Mouse (Mus musculus) MEL (cell line): Measurements from ENCODE around the gene Cfd. TPM values are rescaled to one million over a fixed set of nuclear protein-coding genes. Genes with fewer than 3 reads are reported as not detected.
A peak's percentile ranks its signal among the peaks of the same experiment; 100 is the strongest.

Experiments
- DNase-seq: peaks from one replicate; pipeline ENCODE4 v3.0.0; 2011; ENCODE audit warnings: low read depth, low spot score
- H3K27ac ChIP-seq: 2 replicates; pipeline ENCODE4 v1.5.1; 2012; ENCODE audit warnings: low read depth, mild to moderate bottlenecking, control low read depth, low read length, moderate library complexity; ENCODE audit not compliant: control insufficient read depth
- H3K27me3 ChIP-seq, 2 experiments: fragments of 150-350 bp in 1 of 2; sonication (generic) in 1 of 2; 2 replicates each; pipeline ENCODE4 v1.6.1; 2012; ENCODE audit warnings: low read length in 2 of 2, mild to moderate bottlenecking in 2 of 2, improper control_type of control experiment in 1 of 2, moderate library complexity in 1 of 2; ENCODE audit not compliant: insufficient read depth in 2 of 2, control insufficient read depth in 1 of 2
- H3K36me3 ChIP-seq, 2 experiments: 2 replicates each; pipeline ENCODE4 v1.6.1; 2012 to 2014; ENCODE audit warnings: low read length in 2 of 2, improper control_type of control experiment in 1 of 2, inconsistent platforms in 1 of 2, mild to moderate bottlenecking in 1 of 2; ENCODE audit not compliant: insufficient read depth in 2 of 2, control insufficient read depth in 1 of 2
- H3K4me1 ChIP-seq, 2 experiments: fragments of 150-350 bp in 1 of 2; sonication (generic) in 1 of 2; 2 replicates each; pipeline ENCODE4 v1.6.1; 2012; ENCODE audit warnings: low read length in 2 of 2, improper control_type of control experiment in 1 of 2, mild to moderate bottlenecking in 1 of 2; ENCODE audit not compliant: insufficient read depth in 2 of 2, control insufficient read depth in 1 of 2
- H3K4me3 ChIP-seq, 2 experiments: fragments of 150-350 bp in 1 of 2; sonication (generic) in 1 of 2; 2 replicates each; pipeline ENCODE4 v1.5.1; 2012; ENCODE audit warnings: low read depth in 2 of 2, low read length in 2 of 2, mild to moderate bottlenecking in 2 of 2, moderate library complexity in 2 of 2, control low read depth in 1 of 2, improper control_type of control experiment in 1 of 2; ENCODE audit not compliant: control insufficient read depth in 1 of 2, insufficient read depth in 1 of 2
- H3K79me2 ChIP-seq: 2 replicates; pipeline ENCODE4 v1.6.1; 2012; ENCODE audit warnings: mild to moderate bottlenecking, low read length, moderate library complexity; ENCODE audit not compliant: control insufficient read depth, poor library complexity, insufficient read depth
- H3K9ac ChIP-seq: 2 replicates; pipeline ENCODE4 v1.6.1; 2012; ENCODE audit warnings: low read depth, mild to moderate bottlenecking, control low read depth, low read length, moderate library complexity; ENCODE audit not compliant: control insufficient read depth, poor library complexity, severe bottlenecking
- H3K9me3 ChIP-seq: fragments of 150-350 bp; sonication (generic); replicated peaks from 2 replicates; pipeline ENCODE4 v1.6.1; 2012; ENCODE audit warnings: mild to moderate bottlenecking, low read length, improper control_type of control experiment, moderate library complexity; ENCODE audit not compliant: insufficient read depth
- ELF1 ChIP-seq: IDR thresholded peaks from 2 replicates; pipeline ENCODE4 v1.6.1; 2014; ENCODE audit warnings: low read depth, mild to moderate bottlenecking, inconsistent platforms, low read length, improper control_type of control experiment, moderate library complexity
- EP300 ChIP-seq, 2 experiments: IDR thresholded peaks; 2 replicates each; pipeline ENCODE4 v1.6.1; 2011; ENCODE audit warnings: improper control_type of control experiment in 2 of 2, low read length in 2 of 2, low read depth in 1 of 2, mild to moderate bottlenecking in 1 of 2
- ETS1 ChIP-seq: IDR thresholded peaks from 2 replicates; pipeline ENCODE4 v1.6.1; 2012; ENCODE audit warnings: low read depth, mild to moderate bottlenecking, inconsistent platforms, low read length, improper control_type of control experiment, moderate library complexity
- HCFC1 ChIP-seq: IDR thresholded peaks from 2 replicates; pipeline ENCODE4 v1.6.1; 2012; ENCODE audit warnings: low read depth, mild to moderate bottlenecking, inconsistent platforms, low read length, improper control_type of control experiment, moderate library complexity
- MAX ChIP-seq: IDR thresholded peaks from 2 replicates; pipeline ENCODE4 v1.6.1; 2011; ENCODE audit warnings: low read length, improper control_type of control experiment
- MAZ ChIP-seq: IDR thresholded peaks from 2 replicates; pipeline ENCODE4 v1.6.1; 2012; ENCODE audit warnings: low read depth, mild to moderate bottlenecking, inconsistent platforms, low read length, improper control_type of control experiment
- MXI1 ChIP-seq: IDR thresholded peaks from 2 replicates; pipeline ENCODE4 v1.6.1; 2011; ENCODE audit warnings: mild to moderate bottlenecking, low read depth, low read length, improper control_type of control experiment
- MYB ChIP-seq: IDR thresholded peaks from 2 replicates; pipeline ENCODE4 v1.6.1; 2011; ENCODE audit warnings: mild to moderate bottlenecking, low read depth, low read length, improper control_type of control experiment
- MYC ChIP-seq: IDR thresholded peaks from 2 replicates; pipeline ENCODE4 v1.6.1; 2011; ENCODE audit warnings: low read depth, mild to moderate bottlenecking, low read length, improper control_type of control experiment, moderate library complexity
- NELFE ChIP-seq: IDR thresholded peaks from 2 replicates; pipeline ENCODE4 v1.6.1; 2011; ENCODE audit warnings: low read depth, low read length, improper control_type of control experiment
- POLR2A ChIP-seq, 2 experiments: IDR thresholded peaks; 2 replicates each; pipeline ENCODE4 v1.6.1; 2011 to 2012; ENCODE audit warnings: low read length in 2 of 2, mild to moderate bottlenecking in 2 of 2, control low read depth in 1 of 2, improper control_type of control experiment in 1 of 2, low read depth in 1 of 2, moderate library complexity in 1 of 2; ENCODE audit not compliant: control insufficient read depth in 1 of 2, insufficient read depth in 1 of 2, poor library complexity in 1 of 2
- POLR2AphosphoS2 ChIP-seq: IDR thresholded peaks from 2 replicates; pipeline ENCODE4 v1.6.1; 2011; ENCODE audit warnings: low read length, improper control_type of control experiment
- SIN3A ChIP-seq: IDR thresholded peaks from 2 replicates; pipeline ENCODE4 v1.6.1; 2012; ENCODE audit warnings: low read length, improper control_type of control experiment, inconsistent platforms
- TAL1 ChIP-seq: IDR thresholded peaks from 2 replicates; pipeline ENCODE4 v1.6.1; 2012; ENCODE audit warnings: mild to moderate bottlenecking, inconsistent platforms, low read length, moderate library complexity, mixed read lengths
- TBP ChIP-seq: IDR thresholded peaks from 2 replicates; pipeline ENCODE4 v1.8.0; 2011; ENCODE audit warnings: low read depth, low read length, improper control_type of control experiment
- TCF12 ChIP-seq: IDR thresholded peaks from 2 replicates; pipeline ENCODE4 v1.6.1; 2014; ENCODE audit warnings: low read depth, mild to moderate bottlenecking, inconsistent platforms, low read length, improper control_type of control experiment, moderate library complexity
- UBTF ChIP-seq: IDR thresholded peaks from 2 replicates; pipeline ENCODE4 v1.6.1; 2012; ENCODE audit warnings: low read depth, mild to moderate bottlenecking, inconsistent platforms, low read length, improper control_type of control experiment, moderate library complexity, borderline replicate concordance; ENCODE audit not compliant: insufficient read depth
- ZC3H11A ChIP-seq: IDR thresholded peaks from 2 replicates; pipeline ENCODE4 v1.6.1; 2012; ENCODE audit warnings: low read depth, mild to moderate bottlenecking, inconsistent platforms, low read length, improper control_type of control experiment
- ZKSCAN1 ChIP-seq: IDR thresholded peaks from 2 replicates; pipeline ENCODE4 v1.6.1; 2012; ENCODE audit warnings: low read depth, mild to moderate bottlenecking, inconsistent platforms, low read length, improper control_type of control experiment, moderate library complexity
- ZMIZ1 ChIP-seq: IDR thresholded peaks from 2 replicates; pipeline ENCODE4 v1.6.1; 2012; ENCODE audit warnings: low read depth, mild to moderate bottlenecking, inconsistent platforms, low read length, improper control_type of control experiment, moderate library complexity
- polyA plus RNA-seq, 2 experiments: library from polyadenylated mRNA; stranded (reverse) in 1 of 2; unstranded in 1 of 2; fragments of >175 nt in 1 of 2; fragments of >200 nt in 1 of 2; gene quantifications; 2 replicates each; pipeline versions ENCODE4 v1.2.1 to v1.2.4; 2012; ENCODE audit warnings: low replicate concordance in 2 of 2, low read depth in 1 of 2; ENCODE audit not compliant: insufficient read length in 2 of 2, insufficient read depth in 1 of 2, missing spikeins in 1 of 2
- total RNA-seq: library from RNA; depleted of rRNA; stranded (reverse); fragments of 300-350 nt; gene quantifications from 2 replicates; pipeline ENCODE4 v1.2.3, GENCODE M21; 2012

Gene Cfd
- total and polyA plus RNA-seq, 3 experiments: 0.21 TPM; not detected in 2

DNA sequence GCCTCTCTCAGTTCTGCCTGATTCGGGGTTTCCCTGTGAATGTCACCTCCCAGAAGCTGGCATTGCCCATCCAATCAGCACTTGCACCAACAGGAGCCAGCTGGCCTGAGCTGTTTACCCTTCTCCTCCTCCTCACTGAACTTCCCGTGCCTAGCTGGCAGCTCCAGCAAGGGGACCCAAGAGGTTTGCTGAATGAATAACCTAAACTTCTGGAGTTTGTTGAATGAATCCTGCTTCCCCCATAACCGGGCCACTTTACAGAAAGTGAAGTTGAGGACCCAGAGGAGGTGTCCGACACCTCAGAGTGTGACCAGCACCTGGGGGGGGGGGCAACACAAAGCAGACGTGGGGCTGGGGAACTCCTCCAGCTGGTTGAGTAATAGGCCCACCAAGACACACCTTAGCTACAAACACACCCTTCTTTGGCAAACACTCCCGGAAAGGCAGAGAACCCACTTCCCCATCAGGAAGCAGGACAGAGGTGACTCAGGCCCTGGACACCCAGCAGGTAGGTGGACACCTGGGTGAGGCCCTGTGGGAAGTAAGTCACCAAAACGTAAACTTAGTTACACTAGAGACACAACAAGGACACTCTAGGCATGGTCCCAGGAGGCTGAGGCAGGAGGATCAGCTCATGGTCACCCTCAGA lies 24.4 kb downstream of the Cfd start:
- Histone ChIP-seq H3K4me1 (peaks cover 15 to 23% of the 10 kb centered on the region in 2 experiments), H3K79me2 (peaks cover 21% of the 10 kb centered on the region), H3K27ac (peak overlapping the region; percentile 69), H3K9ac (peak overlapping the region; percentile 24), H3K36me3 (peaks cover 0 to 7% of the 10 kb centered on the region in 2 experiments; a peak in 2 of 4 replicates), H3K27me3 (no peaks in the 10 kb centered on the region), H3K4me3 (peak overlapping the region; percentile 14 to 39), H3K9me3 (no peaks in the 10 kb centered on the region)
- DNase-seq: peak; percentile 33
- TF ChIP-seq TAL1: no peak
- TF ChIP-seq ETS1: 0 out of 2 replicates have a peak, but pooled peaks have one; percentile 2
- TF ChIP-seq MXI1: peak; percentile 12; the same call in 1 of the 2 replicates
- peak in 1 of 2 experiments; percentile 25; a peak in 1 of 4 replicates for TF ChIP-seq EP300 (IDR thresholded peaks at IDR 0.05; ENCODE audit: low read depth in 1 of 2, low read length in 2 of 2)

DNA sequence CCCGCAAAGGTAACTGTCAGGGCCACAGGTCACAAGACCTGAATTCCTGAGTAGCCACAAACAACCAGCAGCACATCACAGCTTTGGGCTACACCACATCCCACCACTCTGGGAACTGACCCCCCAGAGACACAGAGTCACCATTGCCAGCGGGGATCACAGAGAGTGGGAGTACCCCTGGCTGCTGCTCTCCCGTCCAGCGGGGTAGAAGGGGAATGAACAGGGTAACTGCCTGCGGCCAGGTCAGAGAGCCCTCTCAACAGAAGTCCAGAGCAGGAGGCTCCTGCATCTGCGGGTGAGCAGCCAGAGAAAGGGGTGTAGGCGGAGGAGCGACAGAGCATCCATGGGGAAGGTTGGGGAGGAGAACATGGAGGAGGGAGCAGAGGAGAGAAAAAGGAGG lies 25.4 kb downstream of the Cfd start:
- Histone ChIP-seq H3K27ac (no peak overlapping the region), H3K79me2 (peaks cover 21% of the 10 kb centered on the region), H3K4me3 (peak overlapping the region; percentile 76 to 99), H3K9ac (peak overlapping the region; percentile 80)
- TF ChIP-seq EP300 (IDR thresholded peaks at IDR 0.05; ENCODE audit: low read depth in 1 of 2, low read length in 2 of 2) (no peak), MAZ (no peak), ZKSCAN1 (no peak), MAX (0 out of 2 replicates have a peak, but pooled peaks have one; percentile 14), NELFE (no peak)
- TF ChIP-seq, all 39 proteins: peak for 1
- Histone ChIP-seq H3K27me3 (no peaks in the 10 kb centered on the region), H3K36me3 (peaks cover 0 to 7% of the 10 kb centered on the region in 2 experiments; a peak in 2 of 4 replicates), H3K9me3 (no peaks in the 10 kb centered on the region), H3K4me1 (peaks cover 15 to 23% of the 10 kb centered on the region in 2 experiments)
- DNase-seq: peak; percentile 31

DNA sequence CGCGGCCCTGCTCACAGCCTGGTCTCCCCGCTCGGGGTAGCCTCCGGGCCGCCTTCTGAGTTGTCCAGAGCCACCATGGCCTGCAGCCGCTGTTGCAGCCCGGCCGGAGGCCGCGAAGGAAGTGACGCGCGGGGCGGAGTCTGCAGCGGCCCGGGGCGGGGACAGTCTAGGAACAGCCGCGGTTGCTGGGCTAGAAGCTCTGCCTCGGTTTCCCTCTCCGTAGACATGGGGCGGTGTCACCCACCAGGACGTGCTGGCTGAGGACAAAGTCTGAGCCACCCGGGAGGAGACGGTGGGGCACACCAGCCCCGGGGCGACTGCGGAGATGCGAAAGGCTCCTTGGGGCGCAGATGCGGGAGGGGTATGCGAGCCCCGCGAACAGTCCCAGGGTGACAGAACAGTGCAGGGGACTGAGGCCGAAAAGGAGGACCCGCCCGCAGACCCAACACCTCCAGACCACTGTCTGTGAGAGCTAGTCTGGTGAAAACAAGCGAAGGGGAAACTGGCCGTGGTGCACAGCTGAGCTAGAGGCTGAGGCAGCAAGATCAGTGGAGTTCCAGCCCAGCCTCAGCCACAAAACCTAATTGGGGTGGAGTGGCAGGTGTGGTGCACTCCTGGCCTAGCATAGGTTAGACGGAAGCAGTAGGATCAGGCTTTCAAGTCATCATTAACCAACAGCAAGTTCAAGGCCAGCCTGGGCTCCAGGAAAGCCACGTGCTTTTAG lies 26.3 kb downstream of the Cfd start, which contains the start of gene Kiss1r:
Gene Kiss1r (plus strand): TSS at position 164 of the 724 bp plus-strand sequence.
- peak; percentile 92 for TF ChIP-seq POLR2AphosphoS2
- 0 out of 2 replicates have a peak, but pooled peaks have one; percentile 17 for TF ChIP-seq TBP
- TF ChIP-seq ZMIZ1: peak; percentile 89
- peak; percentile 81 for TF ChIP-seq HCFC1
- no peak for TF ChIP-seq ZKSCAN1
- TF ChIP-seq TAL1: no peak
- TF ChIP-seq MXI1: peak; percentile 58
- TF ChIP-seq NELFE: peak; percentile 92
- TF ChIP-seq MYC: no peak
- no peak for TF ChIP-seq MYB
- TF ChIP-seq SIN3A: peak; percentile 79
- peak; percentile 72 to 84 for TF ChIP-seq POLR2A (IDR thresholded peaks at IDR 0.05; ENCODE audit: control insufficient read depth in 1 of 2, insufficient read depth in 1 of 2, low read depth in 1 of 2, low read length in 2 of 2, poor library complexity in 1 of 2)
- peak; percentile 44; the same call in 1 of the 2 replicates for TF ChIP-seq MAX
- peak; percentile 32; the same call in 1 of the 2 replicates for TF ChIP-seq ELF1
- peak; percentile 66; the same call in 1 of the 2 replicates for TF ChIP-seq TCF12
- no peak for TF ChIP-seq ZC3H11A
- TF ChIP-seq UBTF: 0 out of 2 replicates have a peak, but pooled peaks have one; percentile 70
- 0 out of 2 replicates have a peak, but pooled peaks have one; percentile 5 for TF ChIP-seq ETS1
- peak within 1 kb of the TSS; percentile 80 for H3K9ac ChIP-seq
- H3K36me3 ChIP-seq: peaks cover 0 to 7% of the 10 kb centered on the region in 2 experiments; a peak in 2 of 4 replicates
- H3K79me2 ChIP-seq: peaks cover 21% of the 10 kb centered on the region
- DNase-seq: peak; percentile 79
- no peaks in the 10 kb centered on the region for H3K9me3 ChIP-seq
- H3K4me1 ChIP-seq: peaks cover 15 to 23% of the 10 kb centered on the region in 2 experiments
- peak within 1 kb of the TSS; percentile 76 to 99 for H3K4me3 ChIP-seq
- peak within 1 kb of the TSS; percentile 24 for H3K27ac ChIP-seq
- H3K27me3 ChIP-seq: no peaks in the 10 kb centered on the region
